Mouse (Mus musculus) heart, postnatal 0 days (tissue): ENCODE data around the gene Lrrc8a.

Source experiments
- CTCF ChIP-seq: IDR thresholded peaks from 2 replicates; pipeline ENCODE4 v1.5.1; 2016; ENCODE audit warnings: antibody characterized with exemption, control low read depth, low read depth
- EP300 ChIP-seq: IDR thresholded peaks from 2 replicates; pipeline ENCODE4 v1.6.1; 2016; ENCODE audit warnings: antibody characterized with exemption, low read depth

DNA sequence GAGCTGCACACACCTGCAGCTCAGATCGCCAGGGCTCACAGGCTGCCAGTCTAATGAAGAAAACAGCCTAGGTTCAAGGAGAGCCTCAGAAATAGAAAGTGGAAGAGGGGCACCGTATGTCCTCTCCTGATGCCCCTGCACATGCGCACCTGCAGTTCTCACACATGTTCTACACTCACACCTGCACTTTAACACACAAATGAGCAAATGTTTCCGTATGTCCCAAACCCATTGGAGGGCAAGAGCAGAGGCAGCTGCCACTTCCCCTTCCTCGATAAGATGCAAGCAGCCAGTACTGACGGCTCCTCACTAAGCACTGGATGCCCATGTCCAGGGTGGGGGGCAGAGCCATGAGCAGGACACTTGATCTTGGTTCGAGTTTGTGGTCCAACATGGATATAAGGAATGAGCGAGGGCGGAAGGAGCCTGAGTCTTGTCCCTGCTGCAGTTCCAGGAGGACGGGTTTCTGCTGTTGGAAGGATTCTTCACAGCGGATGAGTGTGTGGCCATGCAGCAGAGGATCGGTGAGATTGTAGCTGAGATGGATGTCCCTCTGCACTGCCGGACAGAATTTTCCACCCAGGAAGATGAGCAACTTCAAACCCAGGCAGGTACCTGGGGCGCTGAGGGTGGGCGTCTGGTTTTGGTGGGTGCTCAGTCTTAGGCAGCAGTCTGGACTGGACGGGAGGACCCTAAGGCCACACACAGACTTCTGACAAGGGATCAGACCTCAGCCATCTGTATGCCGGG lies 31.9 kb downstream of the Lrrc8a start:
- no peak for TF ChIP-seq CTCF
- TF ChIP-seq EP300: no peak
